Mouse (Mus musculus): ENCODE measurements around the gene Gm16867. TPM values are rescaled to one million over a fixed set of nuclear protein-coding genes. Genes with fewer than 3 reads are reported as not detected.
"Not testable (repeated sequence)": the region's sequence is repeated elsewhere in the genome, so short reads cannot be mapped to it uniquely, and the experiment has no call there.

The Gm16867 gene
- polyA plus RNA-seq (2014; fragmentation: Nextera tagmentation; extraction: Ambion mirVana) = not detected in 2 replicates

GRCm38 (mm10) chr14:69503174-69503573 lies at the start of gene Gm16867:
TSS of gene Gm16867 (minus strand) at chr14:69503362.
- H3K9ac ChIP-seq (replicated peaks; ENCODE audit: low read depth, low read length); H3K27me3 ChIP-seq (ENCODE audit: control insufficient read depth, insufficient read depth, low read length); H3K36me3 ChIP-seq (ENCODE audit: control insufficient read depth, insufficient read depth, low read length); H3K4me2 ChIP-seq (replicated peaks; ENCODE audit: low read depth, low read length); H3K27ac ChIP-seq (ENCODE audit: low read length); H3K9me3 ChIP-seq (ENCODE audit: control insufficient read depth, low read depth, low read length); H3K4me3 ChIP-seq (ENCODE audit: low read depth, low read length); H3K4me1 ChIP-seq (ENCODE audit: control insufficient read depth, insufficient read depth, low read length): not testable (repeated sequence)
- ATAC-seq (ENCODE audit: insufficient number of reproducible peaks, insufficient read depth, low FRiP score, low read depth) = peak; percentile 97
- no CpG with 5 or more reads among the region's 29 CpGs for WGBS

GRCm38 (mm10) chr14:69547310-69547709 lies 44.1 kb upstream of the Gm16867 start:
- not testable (repeated sequence) for H3K27ac ChIP-seq (ENCODE audit: low read length); H3K4me2 ChIP-seq (replicated peaks; ENCODE audit: low read depth, low read length); H3K4me1 ChIP-seq (ENCODE audit: control insufficient read depth, insufficient read depth, low read length); H3K27me3 ChIP-seq (ENCODE audit: control insufficient read depth, insufficient read depth, low read length); ATAC-seq (ENCODE audit: insufficient number of reproducible peaks, insufficient read depth, low FRiP score, low read depth); H3K9ac ChIP-seq (replicated peaks; ENCODE audit: low read depth, low read length); H3K9me3 ChIP-seq (ENCODE audit: control insufficient read depth, low read depth, low read length); H3K4me3 ChIP-seq (ENCODE audit: low read depth, low read length); H3K36me3 ChIP-seq (ENCODE audit: control insufficient read depth, insufficient read depth, low read length)
- no CpG with 5 or more reads among the region's 4 CpGs for WGBS

GRCm38 (mm10) chr14:69545052-69545451 lies 41.9 kb upstream of the Gm16867 start:
- ATAC-seq (ENCODE audit: insufficient number of reproducible peaks, insufficient read depth, low FRiP score, low read depth); H3K4me1 ChIP-seq (ENCODE audit: control insufficient read depth, insufficient read depth, low read length); H3K9ac ChIP-seq (replicated peaks; ENCODE audit: low read depth, low read length); H3K4me2 ChIP-seq (replicated peaks; ENCODE audit: low read depth, low read length); H3K9me3 ChIP-seq (ENCODE audit: control insufficient read depth, low read depth, low read length); H3K4me3 ChIP-seq (ENCODE audit: low read depth, low read length); H3K27ac ChIP-seq (ENCODE audit: low read length); H3K36me3 ChIP-seq (ENCODE audit: control insufficient read depth, insufficient read depth, low read length); H3K27me3 ChIP-seq (ENCODE audit: control insufficient read depth, insufficient read depth, low read length): not testable (repeated sequence)
- WGBS = no CpG with 5 or more reads among the region's 2 CpGs

DNA sequence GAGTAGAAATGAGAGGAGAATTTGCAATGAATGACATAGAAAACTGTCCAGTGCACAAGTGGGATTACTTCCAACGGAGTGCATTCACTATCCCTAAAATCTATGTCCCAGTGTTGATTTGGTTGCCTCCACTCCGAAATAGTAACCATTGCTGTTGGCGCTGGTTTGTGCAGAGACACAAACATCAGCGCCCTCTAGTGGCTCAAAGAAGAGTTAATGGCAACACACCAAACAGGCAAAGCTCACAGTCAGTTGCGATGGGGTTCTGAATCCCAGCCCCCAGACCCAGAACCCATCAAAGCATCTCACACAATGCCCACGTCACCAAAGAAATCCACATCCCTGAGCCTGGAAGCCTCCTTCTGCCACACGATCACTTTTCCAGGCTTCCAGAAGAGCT lies 40.9 kb upstream of the Gm16867 start:
- not testable (repeated sequence) for H3K4me1 ChIP-seq (ENCODE audit: control insufficient read depth, insufficient read depth, low read length); ATAC-seq (ENCODE audit: insufficient number of reproducible peaks, insufficient read depth, low FRiP score, low read depth); H3K27me3 ChIP-seq (ENCODE audit: control insufficient read depth, insufficient read depth, low read length); H3K4me2 ChIP-seq (replicated peaks; ENCODE audit: low read depth, low read length); H3K9ac ChIP-seq (replicated peaks; ENCODE audit: low read depth, low read length); H3K9me3 ChIP-seq (ENCODE audit: control insufficient read depth, low read depth, low read length); H3K27ac ChIP-seq (ENCODE audit: low read length); H3K36me3 ChIP-seq (ENCODE audit: control insufficient read depth, insufficient read depth, low read length); H3K4me3 ChIP-seq (ENCODE audit: low read depth, low read length)
- WGBS = no CpG with 5 or more reads among the region's 7 CpGs

DNA sequence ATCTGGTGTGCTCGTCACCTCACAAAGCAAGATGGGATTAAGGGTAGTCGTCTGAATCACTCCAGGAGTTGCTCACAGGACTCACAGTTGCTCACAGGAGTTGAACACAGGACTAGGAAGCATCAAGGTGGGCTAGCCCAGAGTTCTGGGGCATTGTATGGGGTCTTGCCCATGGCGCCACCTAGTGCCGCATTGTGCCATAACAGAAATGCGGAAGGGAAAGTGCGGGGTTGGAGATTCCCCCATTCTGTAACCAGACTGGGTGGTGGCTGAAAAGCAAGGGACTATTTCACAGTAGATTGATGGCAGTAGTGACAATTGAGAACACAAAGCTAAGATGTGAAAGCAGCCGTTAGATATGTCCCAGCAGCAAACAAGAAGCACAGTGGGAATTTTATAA lies 39.5 kb upstream of the Gm16867 start:
- not testable (repeated sequence) for H3K4me1 ChIP-seq (ENCODE audit: control insufficient read depth, insufficient read depth, low read length); ATAC-seq (ENCODE audit: insufficient number of reproducible peaks, insufficient read depth, low FRiP score, low read depth); H3K36me3 ChIP-seq (ENCODE audit: control insufficient read depth, insufficient read depth, low read length); H3K27me3 ChIP-seq (ENCODE audit: control insufficient read depth, insufficient read depth, low read length); H3K4me2 ChIP-seq (replicated peaks; ENCODE audit: low read depth, low read length); H3K4me3 ChIP-seq (ENCODE audit: low read depth, low read length); H3K9ac ChIP-seq (replicated peaks; ENCODE audit: low read depth, low read length); H3K9me3 ChIP-seq (ENCODE audit: control insufficient read depth, low read depth, low read length); H3K27ac ChIP-seq (ENCODE audit: low read length)
- no CpG with 5 or more reads among the region's 7 CpGs for WGBS

DNA sequence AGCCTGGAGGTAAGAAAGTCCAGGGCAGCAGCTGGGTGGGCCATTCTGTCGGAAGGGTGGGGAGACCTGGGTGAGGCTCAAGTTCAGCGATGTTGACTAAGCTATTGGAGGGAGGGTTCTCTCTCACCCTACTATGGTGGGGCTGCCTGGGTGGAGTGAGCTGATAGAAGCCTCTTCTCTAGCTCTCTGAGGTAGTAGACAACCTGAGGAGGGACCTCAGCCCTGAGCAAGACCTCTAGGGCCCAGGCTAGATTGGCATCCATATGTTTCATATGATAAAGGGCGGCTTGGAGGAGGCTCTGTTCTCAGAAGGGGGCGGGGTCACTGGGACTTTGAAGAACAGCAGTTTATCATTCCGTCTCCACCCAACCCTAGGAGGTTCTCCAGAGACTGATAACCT lies 37.0 kb upstream of the Gm16867 start:
- not testable (repeated sequence) for H3K4me1 ChIP-seq (ENCODE audit: control insufficient read depth, insufficient read depth, low read length); H3K4me3 ChIP-seq (ENCODE audit: low read depth, low read length); H3K36me3 ChIP-seq (ENCODE audit: control insufficient read depth, insufficient read depth, low read length); H3K27ac ChIP-seq (ENCODE audit: low read length); H3K9ac ChIP-seq (replicated peaks; ENCODE audit: low read depth, low read length); H3K4me2 ChIP-seq (replicated peaks; ENCODE audit: low read depth, low read length); H3K27me3 ChIP-seq (ENCODE audit: control insufficient read depth, insufficient read depth, low read length); H3K9me3 ChIP-seq (ENCODE audit: control insufficient read depth, low read depth, low read length)
- ATAC-seq (ENCODE audit: insufficient number of reproducible peaks, insufficient read depth, low FRiP score, low read depth) = peak; percentile 79; the same call in 1 of the 2 replicates
- WGBS = no CpG with 5 or more reads among the region's 5 CpGs

GRCm38 (mm10) chr14:69536539-69536938 lies 33.4 kb upstream of the Gm16867 start:
- ATAC-seq (ENCODE audit: insufficient number of reproducible peaks, insufficient read depth, low FRiP score, low read depth) = peak; percentile 63; the same call in 1 of the 2 replicates
- WGBS = no CpG with 5 or more reads among the region's 7 CpGs

DNA sequence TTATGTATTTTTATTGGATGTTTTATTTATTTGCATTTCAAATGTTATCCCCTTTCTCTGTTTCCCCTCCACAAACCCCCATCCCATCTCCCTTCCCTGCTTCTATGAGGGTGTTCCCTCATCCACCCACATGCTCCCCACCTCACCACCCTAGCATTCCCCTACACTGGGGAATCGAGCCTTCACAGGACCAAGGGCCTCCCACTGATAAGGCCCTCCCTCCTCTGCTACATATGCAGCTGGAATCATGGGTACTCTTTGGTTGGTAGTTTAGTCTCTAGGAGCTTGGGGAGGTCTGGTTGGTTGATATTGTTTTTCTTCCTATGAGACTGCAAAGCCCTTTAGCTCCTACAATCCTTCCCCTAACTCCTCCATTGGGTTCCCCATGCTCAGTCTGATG lies 23.0 kb upstream of the Gm16867 start:
- not testable (repeated sequence) for H3K9me3 ChIP-seq (ENCODE audit: control insufficient read depth, low read depth, low read length); H3K9ac ChIP-seq (replicated peaks; ENCODE audit: low read depth, low read length); H3K27me3 ChIP-seq (ENCODE audit: control insufficient read depth, insufficient read depth, low read length); H3K4me2 ChIP-seq (replicated peaks; ENCODE audit: low read depth, low read length); H3K4me3 ChIP-seq (ENCODE audit: low read depth, low read length); H3K36me3 ChIP-seq (ENCODE audit: control insufficient read depth, insufficient read depth, low read length); ATAC-seq (ENCODE audit: insufficient number of reproducible peaks, insufficient read depth, low FRiP score, low read depth); H3K4me1 ChIP-seq (ENCODE audit: control insufficient read depth, insufficient read depth, low read length); H3K27ac ChIP-seq (ENCODE audit: low read length)
- no CpG with 5 or more reads among the region's 1 CpGs for WGBS

More at GRCm38 (mm10) chr14:69536539-69536938, 33.4 kb upstream of the Gm16867 start:
- not testable (repeated sequence) for H3K9ac ChIP-seq (replicated peaks; ENCODE audit: low read depth, low read length); H3K4me2 ChIP-seq (replicated peaks; ENCODE audit: low read depth, low read length); H3K27me3 ChIP-seq (ENCODE audit: control insufficient read depth, insufficient read depth, low read length); H3K4me1 ChIP-seq (ENCODE audit: control insufficient read depth, insufficient read depth, low read length); H3K27ac ChIP-seq (ENCODE audit: low read length); H3K36me3 ChIP-seq (ENCODE audit: control insufficient read depth, insufficient read depth, low read length); H3K4me3 ChIP-seq (ENCODE audit: low read depth, low read length); H3K9me3 ChIP-seq (ENCODE audit: control insufficient read depth, low read depth, low read length)

- H3K4me3 ChIP-seq (ENCODE audit: low read depth, low read length); H3K9ac ChIP-seq (replicated peaks; ENCODE audit: low read depth, low read length); H3K4me2 ChIP-seq (replicated peaks; ENCODE audit: low read depth, low read length); ATAC-seq (ENCODE audit: insufficient number of reproducible peaks, insufficient read depth, low FRiP score, low read depth); H3K9me3 ChIP-seq (ENCODE audit: control insufficient read depth, low read depth, low read length); H3K4me1 ChIP-seq (ENCODE audit: control insufficient read depth, insufficient read depth, low read length); H3K27ac ChIP-seq (ENCODE audit: low read length); H3K36me3 ChIP-seq (ENCODE audit: control insufficient read depth, insufficient read depth, low read length); H3K27me3 ChIP-seq (ENCODE audit: control insufficient read depth, insufficient read depth, low read length): not testable (repeated sequence)
- no CpG with 5 or more reads among the region's 1 CpGs for WGBS
Measured at GRCm38 (mm10) chr14:69523001-69523400, 19.8 kb upstream of the Gm16867 start.

Measured in stomach, embryonic 14.5 days (tissue).